Mouse (Mus musculus) cerebellum, adult 18-20 months (tissue): Measurements from ENCODE around the gene Shc1.

Experiments used
- DNase-seq, 2 experiments: peaks; one replicate each; pipeline ENCODE4 v3.0.0; 2021

The Shc1 gene

DNA sequence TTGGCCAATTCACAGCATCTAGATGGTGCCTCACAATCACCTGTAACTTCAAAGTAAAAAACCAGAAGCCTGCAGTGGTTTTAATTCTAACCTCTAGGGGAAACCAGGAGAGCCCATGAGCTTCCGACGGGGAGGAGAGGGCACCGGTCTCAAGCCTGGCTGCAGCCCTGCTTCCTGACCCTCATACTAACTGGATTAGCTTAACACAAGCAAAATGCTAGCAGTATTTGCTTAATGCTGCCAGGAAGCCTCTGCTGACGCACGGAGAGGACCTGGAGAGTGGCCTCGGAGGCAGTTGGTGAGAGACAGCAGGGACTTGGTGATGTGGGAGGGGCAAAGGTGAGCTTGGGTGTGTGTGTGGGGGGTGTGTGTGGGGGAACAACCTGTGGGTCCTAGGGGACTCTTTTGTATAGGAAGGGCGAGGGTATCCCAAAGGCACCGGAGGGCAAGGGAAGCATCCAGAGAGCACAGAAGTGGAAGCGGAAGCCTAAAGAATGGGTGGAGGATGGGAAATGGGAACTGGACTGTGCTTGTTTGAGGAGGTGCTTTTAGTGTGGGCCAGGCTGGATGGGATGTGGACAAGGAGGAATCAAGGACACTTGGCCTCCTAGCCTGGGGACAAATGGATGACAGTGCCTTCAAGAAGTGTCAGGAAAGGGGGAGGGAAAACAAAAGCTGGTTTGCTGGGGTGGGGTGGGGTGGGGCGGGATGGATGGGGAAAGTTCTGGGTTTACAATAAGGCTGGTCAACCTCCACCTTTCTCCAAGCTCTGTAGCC is 36.3 kb downstream of the Shc1 start, which contains the start of gene Pmvk:
TSS of gene Pmvk (plus strand) at position 141 of the 777 bp plus-strand sequence.
- DNase-seq = no peak

- DNase-seq = no peak
Observed at GRCm38 (mm10) chr3:89455786-89456285, 37.6 kb downstream of the Shc1 start.

DNA sequence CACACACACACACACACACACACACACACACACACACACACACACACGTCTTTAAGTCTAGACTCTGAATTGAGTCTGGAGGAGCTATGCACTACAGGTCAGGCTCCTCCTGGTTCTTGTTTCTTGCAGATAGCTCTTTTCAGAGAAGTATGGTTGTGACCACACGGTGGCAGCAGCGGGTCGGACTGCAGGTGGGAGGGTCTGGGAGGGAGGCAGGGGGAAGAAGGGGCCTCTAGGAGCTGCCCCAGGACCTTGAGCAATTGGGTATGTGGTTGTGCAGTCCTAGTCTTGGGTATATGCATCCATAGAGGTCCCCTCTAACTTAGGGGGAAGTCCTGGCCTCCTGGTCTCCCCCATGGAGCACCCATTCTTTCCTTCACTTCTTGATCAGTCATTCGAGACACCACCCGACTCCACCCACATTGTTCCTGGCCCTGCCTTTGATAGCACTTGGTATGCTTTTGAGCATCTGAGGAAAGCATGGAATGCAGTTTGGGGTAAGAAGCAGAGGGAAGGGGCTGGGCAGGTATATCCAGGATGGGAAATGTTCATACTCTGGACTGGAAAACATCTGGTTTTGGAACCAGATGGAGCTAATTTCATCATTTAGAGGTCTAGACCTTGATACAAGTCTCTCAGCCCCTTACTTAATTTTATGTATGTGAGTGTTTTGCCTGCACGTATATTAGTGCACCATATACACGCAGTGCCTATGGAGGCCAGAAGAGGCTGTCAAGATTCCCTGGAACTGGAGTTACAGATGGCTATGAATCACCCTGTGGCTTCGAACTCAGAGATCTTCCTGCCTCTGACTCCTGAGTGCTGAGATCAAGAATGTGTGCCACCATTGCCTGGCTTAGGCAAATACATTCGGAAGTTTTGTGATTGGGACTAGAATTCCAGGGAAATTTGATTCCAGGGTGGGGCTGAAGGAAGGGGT is 38.8 kb downstream of the Shc1 start:
- peak; percentile 50 to 67 for DNase-seq

GRCm38 (mm10) chr3:89458372-89458964 is 40.2 kb downstream of the Shc1 start:
- no peak for DNase-seq

GRCm38 (mm10) chr3:89458965-89459807 is 40.9 kb downstream of the Shc1 start:
- peak; percentile 92 for DNase-seq

- no peak for DNase-seq
Observed at GRCm38 (mm10) chr3:89468268-89468667, 50.0 kb downstream of the Shc1 start.

DNA sequence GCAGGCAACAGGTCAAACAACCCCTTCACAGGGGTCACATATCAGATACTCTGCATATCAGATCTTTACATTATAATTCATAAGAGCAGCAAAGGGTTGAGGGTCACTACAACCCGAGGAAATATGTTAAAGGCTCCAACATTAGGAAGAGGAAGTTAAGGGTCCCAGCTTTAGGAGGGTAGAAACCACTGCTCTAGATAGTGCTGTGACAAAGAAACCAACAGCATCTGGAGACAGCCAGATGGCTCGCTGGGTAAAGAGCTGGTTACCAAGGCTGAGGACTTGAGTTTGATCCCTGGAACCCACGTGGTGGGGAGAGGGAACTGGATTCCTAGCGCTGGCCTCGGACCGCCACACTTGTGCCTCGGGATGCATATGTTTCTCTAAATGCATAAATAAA is 54.0 kb downstream of the Shc1 start:
- DNase-seq = no peak

GRCm38 (mm10) chr3:89473838-89474237 is 55.6 kb downstream of the Shc1 start:
- no peak for DNase-seq

GRCm38 (mm10) chr3:89479055-89479454 is 60.8 kb downstream of the Shc1 start:
- no peak for DNase-seq
